Mouse (Mus musculus) adrenal gland, adult 10 weeks (tissue): ENCODE measurements around the gene Rassf2. TPM values are rescaled to one million over a fixed set of nuclear protein-coding genes. Genes with fewer than 3 reads are reported as not detected.

Experiments used
- polyA plus RNA-seq: library from polyadenylated mRNA; stranded (reverse); fragments of 350-450 nt; fragmentation: Illumina TruSeq; extraction: RNeasy Lipid Tissue Mini Kit (QIAGEN cat#74804); gene quantifications from one replicate; pipeline ENCODE4 v1.2.3, GENCODE M21; 2014; ENCODE audit warnings: low read depth, low replicate concordance

Gene Rassf2
- 4.2 TPM for polyA plus RNA-seq

DNA sequence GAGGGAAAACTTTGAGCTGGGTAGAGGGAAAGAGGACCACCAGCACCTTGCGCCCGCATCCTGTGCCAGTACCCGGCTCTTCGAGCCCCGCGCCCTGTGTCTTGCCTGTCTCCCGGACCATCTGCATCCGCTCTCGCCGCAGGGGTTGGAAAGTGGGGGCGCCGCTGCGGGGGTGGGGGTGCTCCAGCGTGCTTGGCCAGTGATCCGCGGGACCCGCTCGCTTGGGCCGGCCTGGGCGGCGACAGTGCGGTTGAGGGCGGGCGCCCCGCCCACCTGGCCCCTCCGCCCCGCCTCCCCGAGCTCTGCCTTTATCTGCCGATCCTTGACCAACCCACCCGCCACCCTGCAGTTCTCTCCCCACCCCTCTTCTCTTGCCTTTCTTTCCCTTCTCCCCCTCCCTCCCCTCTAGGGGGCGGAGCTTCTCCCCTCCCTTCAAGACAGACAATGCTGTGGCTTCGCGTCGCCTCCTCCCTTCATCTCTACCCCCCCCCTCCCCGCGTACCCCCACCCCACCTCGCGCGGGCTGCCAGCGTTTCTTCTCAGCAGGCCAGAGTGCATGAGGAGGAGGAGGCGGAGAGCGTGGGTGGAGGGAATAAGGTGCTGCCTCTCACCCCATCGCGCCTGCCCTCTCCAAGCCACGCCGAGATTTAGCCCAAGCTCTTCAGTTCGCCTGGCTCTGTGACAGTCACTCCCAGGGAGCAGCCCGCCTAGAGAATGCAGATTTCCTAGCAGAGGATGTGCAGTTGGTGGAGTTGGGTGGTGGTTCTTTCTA is at the start of gene Rassf2:
Rassf2 (minus strand) TSS at position 613 of the 772 bp plus-strand sequence.

DNA sequence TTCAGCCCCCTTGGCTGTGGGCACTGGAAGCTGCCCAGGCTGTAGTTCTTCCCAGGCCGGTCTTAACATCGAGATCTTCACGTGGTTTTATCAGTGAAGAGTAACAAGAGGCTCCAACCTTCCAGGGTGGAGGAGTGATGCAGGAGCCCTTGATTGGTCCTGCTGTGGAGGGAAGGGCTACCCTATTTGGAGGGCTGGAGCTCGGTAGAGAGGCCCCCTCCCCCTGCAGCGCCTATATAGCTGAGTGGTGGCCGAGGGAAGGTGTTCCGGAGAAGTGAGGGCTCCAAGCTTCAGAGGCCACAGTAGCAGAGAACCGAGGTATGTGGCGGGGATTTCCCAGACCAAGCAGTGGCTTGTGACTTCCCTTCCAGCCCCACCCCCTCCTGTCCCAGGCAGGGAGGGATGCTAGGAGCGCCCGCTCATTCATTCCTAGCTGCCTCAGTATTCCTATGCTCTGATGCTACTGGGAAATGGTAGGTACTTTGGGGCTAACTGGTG is 79.4 kb downstream of the Rassf2 start, which contains the start of gene Prnd:
Prnd (plus strand) TSS at position 264 of the 498 bp plus-strand sequence.

Other genes with a start within 250 kb of the Rassf2 start
- not detected for gene Erv3, start 170.5 kb downstream of the Rassf2 start, polyA plus RNA-seq
- gene Prnp, start 120.3 kb downstream of the Rassf2 start, polyA plus RNA-seq: 191 TPM
- gene Prn, start 120.3 kb downstream of the Rassf2 start, polyA plus RNA-seq: not detected
- gene Prnd, start 79.4 kb downstream of the Rassf2 start, polyA plus RNA-seq: 1.6 TPM
- gene Slc23a2, start 114.8 kb upstream of the Rassf2 start, polyA plus RNA-seq: 133 TPM
- 116 TPM for gene Tmem230, start 217.5 kb upstream of the Rassf2 start, polyA plus RNA-seq
- 246 TPM for gene Pcna, start 223.1 kb upstream of the Rassf2 start, polyA plus RNA-seq
- gene Cds2, start 232.9 kb upstream of the Rassf2 start, polyA plus RNA-seq: 34.4 TPM